Mouse (Mus musculus) central nervous system, embryonic 18 days (tissue): ENCODE measurements around the gene Mcmbp. TPM values are rescaled to one million over a fixed set of nuclear protein-coding genes. Genes with fewer than 3 reads are reported as not detected.

ENCODE experiments used
- polyA plus RNA-seq: library from polyadenylated mRNA; depleted of rRNA; stranded (reverse); fragments of >200 nt; gene quantifications from 2 replicates; pipeline ENCODE4 v1.2.3, GENCODE M21; 2012; rRNA removed

Gene Mcmbp
- polyA plus RNA-seq, result 32.7 and 35.0 TPM in 2 replicates

GRCm38 (mm10) chr7:128740334-128740733 is at the start of gene Mcmbp:
Mcmbp (minus strand) TSS chr7:128740495.

GRCm38 (mm10) chr7:128744684-128745485 is 4.6 kb upstream of the Mcmbp start, which contains the start of gene Sec23ip:
Sec23ip (plus strand) TSS chr7:128744943.

Other genes with a start within 250 kb of the Mcmbp start
- 2.4 and 2.6 TPM in 2 replicates for gene Bag3, start 216.9 kb downstream of the Mcmbp start, polyA plus RNA-seq
- gene Inpp5f, start 129.2 kb downstream of the Mcmbp start, polyA plus RNA-seq, result 218 and 221 TPM in 2 replicates
- 19.1 and 19.7 TPM in 2 replicates for gene Sec23ip, start 4.4 kb upstream of the Mcmbp start, polyA plus RNA-seq